Mouse (Mus musculus) urinary bladder, adult 2 months (tissue): ENCODE measurements around the gene Zfp629. TPM values are rescaled to one million over a fixed set of nuclear protein-coding genes. Genes with fewer than 3 reads are reported as not detected.
"Not testable (repeated sequence)": the region's sequence is repeated elsewhere in the genome, so short reads cannot be mapped to it uniquely, and the experiment has no call there.

Source experiments
- DNase-seq: peaks from one replicate; pipeline ENCODE4 v3.0.0; 2022; ENCODE audit warnings: low spot score
- polyA plus RNA-seq: library from polyadenylated mRNA; depleted of rRNA; stranded (reverse); fragments of >200 nt; gene quantifications from 2 replicates; pipeline ENCODE4 v1.2.3, GENCODE M21; 2012; rRNA removed

Zfp629 gene
- polyA plus RNA-seq: 10.7 and 12.8 TPM in 2 replicates

DNA sequence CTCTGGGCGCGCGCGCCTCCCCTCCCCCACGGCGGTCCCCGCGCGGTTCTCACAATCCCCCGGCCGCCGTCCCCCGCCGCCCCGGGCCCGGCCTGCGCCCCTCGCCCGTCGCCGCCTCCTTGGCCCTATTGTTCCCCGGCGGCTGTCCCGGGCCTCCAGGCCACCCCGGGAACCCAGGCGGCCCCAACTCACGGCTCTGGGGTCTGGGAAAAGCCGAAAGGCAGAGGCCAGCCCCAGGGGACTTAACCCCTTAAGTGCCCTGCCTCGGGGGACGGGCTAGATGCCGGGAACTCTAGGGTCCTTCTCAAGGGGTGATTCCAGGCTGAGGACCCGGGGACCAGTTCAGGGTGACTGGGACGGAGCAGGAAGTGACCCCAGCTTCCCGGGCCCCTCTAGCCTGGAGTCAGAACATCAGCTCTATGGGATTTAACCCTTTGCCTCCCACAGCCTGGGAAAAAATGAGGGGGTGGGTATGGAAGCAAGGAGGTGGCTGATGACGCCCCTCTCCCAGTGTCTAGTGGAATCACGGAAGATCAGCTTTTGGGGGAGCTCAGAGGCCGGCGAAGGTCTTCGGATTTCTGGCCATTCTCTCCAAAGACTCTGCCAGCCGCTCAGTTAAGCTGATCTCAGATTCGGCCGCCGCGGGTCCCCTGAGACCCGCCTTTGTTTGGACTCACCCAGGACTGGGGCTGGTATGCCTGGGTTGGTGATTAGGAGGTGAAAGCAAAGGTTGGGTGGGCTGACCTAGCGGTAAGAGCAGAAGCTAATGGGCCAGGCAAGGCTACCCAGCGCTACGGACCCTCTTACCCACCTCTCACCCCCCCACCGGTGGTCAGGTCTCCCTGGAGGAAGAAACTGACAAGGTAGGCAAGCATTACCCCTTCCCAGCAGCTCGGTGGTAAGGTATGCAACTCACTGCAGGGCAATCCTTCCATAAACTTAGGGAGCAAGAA, at the start of gene Zfp629:
Gene Zfp629 (minus strand): TSS at position 907 of the 953 bp plus-strand sequence.
- peak; percentile 59 for DNase-seq

DNA sequence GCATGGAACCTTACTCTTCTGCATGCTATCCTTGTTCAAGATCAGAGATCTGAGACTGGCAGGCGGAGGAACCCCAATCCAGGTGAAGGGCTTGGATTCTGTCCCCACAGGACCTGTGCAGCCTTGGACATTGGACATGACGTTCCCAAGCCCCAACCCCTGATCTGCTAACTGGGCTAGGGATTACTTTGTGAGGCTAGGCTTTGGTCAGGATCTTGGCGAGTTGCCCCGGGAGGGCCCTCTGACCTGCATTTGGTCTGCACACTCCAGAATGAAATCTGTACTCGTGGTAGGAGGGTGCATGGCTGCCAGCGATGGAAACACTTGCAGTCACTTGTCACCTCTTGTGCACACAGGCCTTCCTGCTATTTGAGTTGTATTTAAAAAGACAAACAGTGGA, 47.3 kb upstream of the Zfp629 start:
- no peak for DNase-seq

DNA sequence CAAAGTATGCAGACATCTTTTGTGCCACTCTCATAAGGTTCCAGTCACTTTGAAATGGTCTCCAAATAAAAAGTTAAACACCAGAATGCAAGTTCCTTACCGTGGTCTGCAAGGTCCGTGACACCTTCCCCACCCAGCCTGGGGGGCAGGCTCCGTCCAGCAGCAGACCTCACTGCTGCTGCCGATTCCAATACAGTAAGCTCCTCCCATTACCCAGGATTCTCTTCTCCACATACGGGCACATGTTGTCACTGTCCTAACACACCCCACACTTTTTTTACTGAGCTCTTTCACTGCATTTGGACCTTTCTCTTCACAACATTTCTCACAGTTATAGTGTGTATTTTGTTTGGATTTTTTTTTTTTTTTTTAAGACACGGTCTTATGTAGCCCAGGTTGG, 46.2 kb upstream of the Zfp629 start:
- DNase-seq: no peak

DNA sequence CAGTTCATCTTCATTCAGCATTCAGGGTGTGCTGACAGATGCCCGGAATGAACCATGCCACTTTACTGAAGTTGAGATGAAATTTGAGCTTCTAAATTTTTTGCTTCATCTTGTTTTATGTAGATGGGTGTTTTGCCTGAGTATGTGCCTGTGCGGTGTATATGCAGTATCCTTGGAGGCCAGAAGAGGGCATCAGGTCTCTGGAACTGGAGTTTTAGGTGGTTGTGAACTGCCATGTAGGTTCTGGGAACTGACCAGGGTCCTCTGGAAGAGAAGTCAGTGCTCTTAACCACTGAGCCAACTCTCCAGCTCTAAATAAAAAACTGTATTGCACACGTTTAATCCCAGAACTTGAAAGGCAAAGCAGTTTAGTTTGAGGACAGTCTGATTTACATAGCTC, 45.3 kb upstream of the Zfp629 start:
- DNase-seq: no peak

DNA sequence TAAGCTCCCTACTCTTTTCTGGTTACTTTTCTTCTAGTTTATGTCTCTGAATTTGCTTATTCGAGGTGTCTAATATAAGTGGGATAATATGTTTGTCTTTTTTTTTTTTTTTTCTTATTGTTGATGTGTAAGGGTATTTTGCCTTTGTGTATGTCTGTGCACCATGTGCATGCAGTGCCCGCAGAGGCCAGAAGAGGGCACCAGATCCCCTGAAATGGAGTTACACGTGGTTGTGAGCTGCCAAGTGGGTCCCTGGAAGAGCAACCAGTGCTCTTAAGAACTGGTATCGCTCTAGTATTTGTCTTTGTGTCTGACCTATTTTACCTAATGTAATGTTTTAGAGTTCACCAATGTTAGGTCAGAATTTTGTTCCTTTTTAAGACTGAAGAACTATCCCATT, 41.3 kb upstream of the Zfp629 start:
- DNase-seq: no peak

DNA sequence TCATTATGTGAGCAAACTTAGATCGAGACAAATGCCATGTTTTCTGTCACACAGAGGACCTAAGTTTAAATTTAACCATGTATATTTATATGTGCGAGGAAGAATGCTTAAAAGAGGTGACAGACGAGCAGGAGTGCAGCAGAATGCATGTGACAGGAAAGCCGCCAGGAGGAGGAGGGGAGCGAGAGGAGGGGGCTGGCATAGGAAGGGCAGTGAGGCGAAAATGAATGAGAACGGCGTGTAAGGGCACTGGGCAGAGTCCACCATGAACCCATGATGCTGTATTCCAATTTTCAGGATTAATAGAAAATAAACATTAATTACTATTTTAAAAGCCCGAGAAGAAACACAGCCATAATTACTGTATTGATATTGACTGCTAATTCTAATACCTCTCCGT, 38.7 kb upstream of the Zfp629 start:
- DNase-seq: no peak

DNA sequence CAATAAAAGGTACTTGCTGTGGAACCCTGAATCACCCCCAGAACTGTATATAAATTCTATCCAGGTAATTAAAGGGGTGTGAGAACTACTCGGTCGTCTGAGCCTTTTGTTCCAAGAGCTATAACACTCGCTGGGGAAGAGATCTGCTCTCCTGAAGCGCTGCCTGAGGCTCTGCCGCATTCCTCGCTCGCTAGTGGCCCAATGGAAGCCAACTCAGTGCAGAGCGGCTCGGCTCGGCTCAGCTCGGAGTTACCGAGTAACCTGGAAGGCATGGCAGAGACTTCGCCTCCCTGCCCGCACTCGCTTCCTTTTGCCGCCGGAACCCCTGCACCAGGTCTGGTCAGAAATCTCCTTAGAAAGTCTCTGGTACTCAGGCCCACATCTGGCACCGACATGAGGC, 36.5 kb upstream of the Zfp629 start:
- DNase-seq: no peak

DNA sequence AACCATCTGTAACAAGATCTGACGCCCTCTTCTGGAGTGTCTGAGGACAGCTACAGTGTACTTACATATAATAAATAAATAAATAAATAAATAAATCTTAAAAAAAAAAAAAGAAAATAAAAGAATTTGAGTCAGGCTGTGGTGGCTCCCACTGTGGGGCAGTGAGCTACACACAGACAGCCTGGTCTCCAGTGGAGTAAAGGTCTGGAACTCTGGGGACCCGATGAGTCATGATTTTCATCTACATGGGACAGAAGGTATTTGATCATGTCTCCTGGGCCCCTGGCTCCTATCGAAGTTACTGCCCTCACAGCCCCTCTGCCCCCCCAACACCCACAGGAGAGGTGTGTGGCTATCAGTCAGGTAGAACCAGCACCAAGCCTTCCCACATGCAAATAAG, 36.0 kb upstream of the Zfp629 start:
- no peak for DNase-seq

DNA sequence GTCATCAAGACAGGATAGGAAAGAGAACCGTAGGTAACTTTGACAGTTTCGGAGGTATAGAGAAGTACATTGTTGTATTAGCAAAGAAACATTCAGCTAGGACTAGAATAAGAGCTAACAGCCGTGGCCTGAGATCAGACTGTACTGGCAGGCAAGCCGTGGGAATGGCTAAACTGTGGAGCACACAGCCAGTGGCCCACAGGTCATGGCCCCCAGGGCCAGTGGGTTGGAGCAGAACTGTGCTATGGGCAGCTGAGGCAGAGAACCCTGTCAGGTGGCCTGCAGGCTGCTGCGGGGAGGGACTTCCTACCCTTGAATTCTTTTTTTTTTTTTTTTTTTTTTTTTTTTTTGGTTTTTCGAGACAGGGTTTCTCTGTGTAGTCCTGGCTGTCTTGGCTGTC, 33.6 kb upstream of the Zfp629 start:
- DNase-seq: no peak

DNA sequence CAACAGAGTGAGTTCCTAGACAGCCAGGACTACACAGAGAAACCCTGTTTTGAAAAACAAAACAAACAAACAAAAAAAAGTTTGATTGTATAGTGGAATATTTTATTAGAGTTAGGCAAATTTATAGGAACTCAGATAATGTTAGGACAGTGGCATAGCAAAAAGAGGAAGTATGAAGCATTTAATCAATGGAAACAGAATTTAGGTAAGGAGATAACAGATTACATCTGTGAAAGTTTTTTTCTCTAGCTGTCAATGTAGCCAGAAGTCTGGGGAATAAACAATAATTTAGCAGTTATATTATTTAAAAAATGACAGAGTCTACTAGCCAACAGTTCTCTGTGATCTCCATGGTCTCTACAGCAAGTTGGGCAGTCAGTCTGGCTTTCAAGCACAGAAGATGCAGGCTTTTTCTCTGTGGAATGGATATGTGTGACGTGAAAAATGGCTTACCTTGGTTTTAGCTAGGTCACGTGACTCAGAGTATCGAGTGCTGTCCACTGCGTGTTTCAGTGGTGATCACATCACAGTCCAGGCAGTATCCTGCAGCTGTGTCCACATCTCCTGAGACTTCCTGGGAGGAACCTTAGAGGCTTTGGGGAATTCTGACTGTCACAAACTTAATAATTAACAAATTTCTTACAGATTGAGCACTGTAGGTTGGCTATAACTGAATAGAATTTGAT, 33.1 kb upstream of the Zfp629 start:
- DNase-seq: no peak

DNA sequence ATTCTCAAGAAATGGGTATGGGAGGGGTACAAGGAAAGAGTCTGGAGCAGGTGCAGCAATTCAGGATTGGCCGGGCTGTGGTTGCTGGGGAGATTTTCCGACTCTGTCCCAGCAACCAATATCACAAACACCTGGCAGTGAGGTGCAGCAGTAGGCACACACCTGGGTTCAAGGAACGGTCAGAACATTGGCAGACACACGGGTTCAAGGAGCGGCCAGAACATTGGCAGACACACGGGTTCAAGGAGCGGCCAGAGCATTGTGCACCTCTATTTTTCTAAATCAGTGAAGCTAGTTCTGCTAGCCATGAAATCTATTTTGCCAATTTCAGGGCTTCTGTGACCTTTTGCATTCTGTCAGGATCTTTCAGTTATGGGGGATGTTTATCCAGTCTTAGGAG, 32.0 kb upstream of the Zfp629 start:
- not testable (repeated sequence) for DNase-seq

DNA sequence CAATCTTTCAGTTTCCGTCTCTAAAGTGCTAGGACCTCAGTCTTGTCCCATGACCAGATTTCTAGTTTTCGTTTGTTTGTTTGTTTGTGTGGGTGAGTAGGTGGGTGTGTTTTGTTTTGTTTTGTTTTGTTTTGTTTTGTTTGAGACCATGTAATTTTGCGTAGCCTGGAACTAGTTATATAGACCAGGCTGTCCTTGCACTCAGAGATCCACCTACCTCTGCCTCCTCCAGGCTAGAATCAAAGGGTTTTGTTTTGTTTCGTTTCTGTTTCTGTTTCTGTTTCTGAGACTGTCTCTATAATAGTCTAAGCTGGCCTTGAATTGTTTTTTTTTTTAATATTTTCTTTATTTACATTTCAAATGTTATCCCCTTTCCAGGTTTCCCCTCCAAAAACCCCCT, 30.8 kb upstream of the Zfp629 start:
- DNase-seq: no peak

DNA sequence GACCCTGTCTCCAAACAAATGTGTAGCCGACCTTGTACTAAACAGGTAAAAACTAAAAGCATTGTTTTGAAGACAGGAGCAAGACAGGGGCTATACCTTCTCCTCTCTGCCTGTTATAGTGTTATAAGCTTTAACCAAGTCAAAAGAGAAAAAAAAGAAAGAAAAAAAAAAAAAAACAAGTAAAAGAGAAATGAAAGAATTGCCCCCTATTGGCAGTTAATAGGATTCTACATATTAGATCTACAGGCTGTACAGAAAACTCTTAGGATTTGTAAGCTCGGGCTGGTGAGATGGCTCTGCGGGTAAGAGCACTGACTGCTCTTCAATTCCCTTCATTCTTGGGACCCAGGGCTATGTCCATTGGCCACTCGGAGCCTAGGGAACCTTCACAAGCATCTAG, 26.7 kb upstream of the Zfp629 start:
- no peak for DNase-seq

DNA sequence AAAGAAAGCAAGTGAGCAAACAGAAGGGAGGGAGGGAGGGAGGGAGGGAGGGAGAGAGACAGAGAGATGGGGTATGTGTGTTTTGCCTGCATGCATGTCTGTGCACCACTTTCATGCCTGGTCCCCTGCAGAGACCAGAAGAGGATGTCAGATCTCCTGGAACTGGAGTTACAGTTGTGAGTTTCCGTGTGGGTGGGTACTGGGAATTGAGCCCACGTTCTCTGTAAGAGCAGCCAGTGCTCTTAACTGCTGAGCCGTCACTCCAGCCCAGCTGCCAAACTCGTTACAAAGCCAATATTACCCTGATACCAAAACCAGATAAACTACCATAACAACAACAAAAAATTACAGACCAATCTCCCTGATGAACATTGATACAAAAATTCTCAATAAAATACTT, 25.7 kb upstream of the Zfp629 start:
- no peak for DNase-seq

DNA sequence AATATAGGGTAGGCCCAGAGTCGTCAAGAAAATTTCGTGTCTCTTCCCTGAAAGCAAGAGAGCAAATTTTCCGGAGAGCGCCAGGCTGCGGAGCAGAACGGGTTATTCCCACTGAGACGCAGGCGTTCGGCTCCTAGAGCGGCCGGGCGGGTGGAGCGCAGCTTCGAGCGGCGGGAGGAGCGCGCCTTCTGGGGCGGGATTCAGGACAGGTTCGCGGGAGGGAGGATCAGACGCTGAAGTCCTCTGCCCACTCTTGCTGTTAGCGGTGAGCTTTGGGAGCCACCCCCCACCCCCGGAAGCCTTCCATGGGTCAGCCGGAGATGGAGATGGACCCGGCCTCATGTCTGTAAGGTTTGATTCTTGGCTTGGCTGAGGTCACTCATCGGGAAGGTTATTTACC, 21.4 kb upstream of the Zfp629 start:
- peak; percentile 63 for DNase-seq

DNA sequence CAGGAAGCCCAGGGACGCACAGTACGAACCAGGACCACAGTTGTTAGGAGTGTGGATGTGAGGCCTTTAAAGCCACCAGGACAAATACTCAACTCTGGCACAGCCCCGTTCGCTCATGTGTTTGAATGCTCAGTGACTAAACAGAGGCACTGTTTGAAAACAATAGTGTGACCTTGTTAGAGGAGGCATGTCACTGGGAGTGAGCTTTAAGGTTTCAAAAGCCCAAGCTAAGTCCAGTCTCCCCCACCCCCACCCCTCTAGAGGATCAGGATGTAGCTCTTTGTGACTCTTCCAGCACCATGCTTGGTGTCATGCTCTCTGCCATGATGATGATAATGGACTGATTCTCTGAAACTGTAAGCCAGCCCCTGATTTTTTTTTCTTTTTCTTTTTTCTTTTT, 15.8 kb upstream of the Zfp629 start:
- DNase-seq: no peak

DNA sequence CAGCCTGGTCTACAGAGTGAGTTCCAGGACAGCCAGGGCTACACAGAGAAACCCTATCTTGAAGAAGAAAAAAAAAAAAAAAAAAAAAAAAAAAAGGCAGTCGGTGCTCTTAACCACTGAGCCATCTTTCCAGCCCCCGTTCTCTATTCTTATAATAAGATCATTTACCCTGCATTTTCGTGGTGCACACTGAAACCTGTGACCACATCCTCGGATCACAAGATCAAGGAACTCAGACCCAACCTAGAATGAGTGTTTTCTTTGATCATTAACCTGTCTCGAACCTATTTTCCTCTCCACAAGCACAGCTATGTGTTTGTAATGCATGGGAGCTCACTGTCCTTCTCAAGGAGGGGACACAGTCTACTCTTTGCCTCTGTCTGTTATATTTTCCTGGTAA, 13.0 kb upstream of the Zfp629 start:
- DNase-seq: no peak

DNA sequence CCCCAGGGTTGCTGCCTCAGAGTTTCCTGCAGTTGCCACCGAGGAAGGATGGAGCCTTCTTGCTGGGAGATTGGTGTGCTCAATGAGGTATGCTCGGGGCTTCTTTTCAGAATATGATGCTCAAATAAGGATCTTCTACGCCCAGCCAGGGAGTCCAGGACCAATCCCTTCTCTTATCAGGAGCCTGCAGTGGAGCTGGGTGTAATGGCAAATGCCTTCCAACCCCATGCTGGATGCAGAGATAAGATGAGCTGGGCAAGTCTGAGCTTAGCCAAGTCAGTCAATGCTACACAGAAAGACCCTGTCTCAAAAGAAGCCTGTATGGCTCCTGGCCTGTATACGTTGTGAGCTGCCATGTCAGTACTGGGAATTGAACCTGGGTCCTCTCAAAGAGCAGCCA, 10.9 kb upstream of the Zfp629 start:
- no peak for DNase-seq

DNA sequence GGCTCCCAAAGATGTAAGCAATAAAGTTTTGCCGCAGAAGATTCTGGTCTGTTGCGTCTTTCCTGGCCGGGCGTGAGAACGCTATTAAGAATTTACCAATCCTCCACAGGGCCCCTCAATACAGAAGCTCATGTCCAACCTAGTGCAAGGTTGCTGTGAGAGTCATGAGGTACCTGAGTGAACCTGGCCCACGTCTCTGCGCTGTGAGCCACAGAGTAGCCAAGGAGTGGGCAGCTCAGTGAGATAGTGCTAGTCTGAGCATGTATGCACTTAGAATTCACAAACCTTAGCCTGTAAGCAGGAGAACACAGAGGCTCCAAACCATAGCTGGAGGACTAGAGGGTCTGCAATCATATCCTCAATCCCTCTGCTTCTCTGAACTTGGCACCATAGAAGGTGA, 10.4 kb upstream of the Zfp629 start:
- no peak for DNase-seq

DNA sequence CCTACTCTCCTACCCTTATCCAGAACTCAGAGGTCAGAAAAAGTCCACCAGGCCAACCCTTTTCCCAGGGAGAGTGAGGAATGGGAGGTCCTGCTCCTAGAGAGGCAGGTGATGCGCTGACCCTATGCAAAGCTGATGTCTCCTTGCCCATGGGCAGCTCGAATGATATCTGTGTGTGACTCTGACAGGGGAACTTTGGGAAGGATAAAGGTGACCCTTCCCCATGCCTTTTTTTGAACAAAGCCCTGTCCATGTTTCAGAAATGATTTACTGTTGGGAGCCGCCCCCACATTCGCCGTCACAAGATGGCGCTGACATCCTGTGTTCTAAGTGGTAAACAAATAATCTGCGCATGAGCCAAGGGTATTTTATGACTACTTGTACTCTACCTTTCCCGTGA, 2.8 kb upstream of the Zfp629 start:
- DNase-seq: not testable (repeated sequence)

DNA sequence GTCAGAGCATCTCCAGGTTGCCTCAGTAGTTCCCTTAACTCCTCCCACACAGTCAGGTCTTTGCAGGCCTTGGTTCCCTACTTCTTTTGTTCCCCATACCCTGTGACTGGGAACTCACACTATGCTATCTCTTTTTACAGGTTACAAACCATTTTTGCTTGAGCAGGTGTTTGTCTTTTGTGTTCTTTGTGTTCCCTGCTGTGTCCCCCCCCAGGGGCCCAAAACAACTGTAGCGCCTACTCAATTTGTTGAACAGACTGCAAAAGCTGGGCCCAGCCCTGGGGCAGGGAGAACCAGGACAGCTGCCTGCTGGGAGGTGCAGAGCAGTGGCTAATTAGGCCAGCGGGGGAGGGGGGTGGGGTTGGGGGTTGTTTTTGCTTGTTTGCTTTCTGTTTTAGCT, 2.4 kb upstream of the Zfp629 start:
- no peak for DNase-seq

DNA sequence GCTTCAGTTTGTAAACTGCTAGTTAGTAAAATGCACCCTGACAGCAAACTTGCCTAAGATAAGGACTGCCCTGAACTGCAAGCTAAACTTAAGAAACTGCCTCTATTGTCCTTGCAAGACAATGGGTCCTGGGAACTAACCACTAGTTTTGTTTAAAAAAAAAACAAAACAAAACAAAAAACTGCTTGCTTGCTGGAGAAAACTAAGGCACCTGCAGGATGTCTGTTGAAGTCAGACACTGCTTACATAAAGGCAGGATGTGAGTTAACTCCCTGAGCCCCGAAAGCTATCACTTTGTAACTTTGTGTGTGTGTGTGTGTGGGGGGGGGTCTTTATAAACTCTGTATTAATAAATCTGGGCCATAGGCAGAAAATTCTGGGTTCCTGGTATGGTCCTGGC, 1.3 kb upstream of the Zfp629 start:
- DNase-seq: no peak

DNA sequence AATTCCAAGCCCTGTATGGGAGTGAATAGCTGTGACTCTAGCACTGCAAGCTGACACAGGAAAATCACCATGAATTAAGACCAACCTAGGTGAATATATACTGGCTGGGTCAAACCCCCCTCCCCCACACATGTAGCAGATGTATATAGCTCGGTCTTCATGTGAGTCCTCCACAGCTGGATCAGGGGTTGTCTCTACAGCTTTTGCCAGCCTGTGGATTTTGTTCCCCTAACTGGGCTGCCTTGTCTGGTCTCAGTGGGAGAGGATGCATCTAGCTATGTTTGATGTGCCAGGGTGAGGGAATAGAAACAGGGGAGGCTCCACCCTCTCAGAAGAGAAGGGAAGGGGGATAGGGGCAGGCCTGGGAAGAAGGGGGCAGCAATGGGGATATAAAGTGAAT, 739 bp upstream of the Zfp629 start:
- DNase-seq: no peak
